Mouse (Mus musculus): ENCODE data around the gene Sik1. TPM values are rescaled to one million over a fixed set of nuclear protein-coding genes. Genes with fewer than 3 reads are reported as not detected.
A peak's percentile ranks its signal among the peaks of the same experiment; 100 is the strongest.

The Sik1 gene
- total and polyA plus RNA-seq, 2 experiments from 2014 or later, result 10.9 to 31.9 TPM

GRCm38 (mm10) chr17:31879406-31879805 lies 23.8 kb upstream of the Sik1 start:
- Histone ChIP-seq H3K4me1 (ENCODE audit: control insufficient read depth, insufficient read depth) (peaks cover 14% of the 10 kb centered on the region; the same call in 1 of the 2 replicates), H3K4me3 (ENCODE audit: low read depth, low read length) (no peak overlapping the region), H3K27me3 (ENCODE audit: control insufficient read depth, insufficient read depth, low read length) (no peaks in the 10 kb centered on the region), H3K27ac (ENCODE audit: low read depth) (no peak overlapping the region), H3K4me2 (ENCODE audit: low read depth, low read length) (no peak overlapping the region), H3K9me3 (replicated peaks; ENCODE audit: control insufficient read depth, low read length) (no peaks in the 10 kb centered on the region), H3K9ac (replicated peaks; ENCODE audit: low read depth, low read length) (no peak overlapping the region), H3K36me3 (replicated peaks; ENCODE audit: control insufficient read depth, insufficient read depth, low read length) (no peaks in the 10 kb centered on the region)
- TF ChIP-seq CTCF (IDR thresholded peaks at IDR 0.05; ENCODE audit: low read depth) (no peak), EP300 (IDR thresholded peaks at IDR 0.05; ENCODE audit: low read depth) (no peak)
- DNase-seq (ENCODE audit: low spot score) (no peak), ATAC-seq (ENCODE audit: insufficient read depth, low read depth) (no peak)
- WGBS, result 59% methylated on average over 10 of the region's 10 CpGs

GRCm38 (mm10) chr17:31877650-31878141 lies 22.1 kb upstream of the Sik1 start:
- no peaks in the 10 kb centered on the region for H3K36me3 ChIP-seq (replicated peaks; ENCODE audit: control insufficient read depth, insufficient read depth, low read length)
- no peak overlapping the region for H3K9ac ChIP-seq (replicated peaks; ENCODE audit: low read depth, low read length)
- DNase-seq (ENCODE audit: low spot score) (no peak), ATAC-seq (ENCODE audit: insufficient read depth, low read depth) (0 out of 2 replicates have a peak, but pooled peaks have one; percentile 27)
- peaks cover 17% of the 10 kb centered on the region; the same call in 1 of the 2 replicates for H3K4me1 ChIP-seq (ENCODE audit: control insufficient read depth, insufficient read depth)
- no peak overlapping the region for H3K4me2 ChIP-seq (ENCODE audit: low read depth, low read length)
- peak overlapping the region; percentile 61 for H3K27ac ChIP-seq (ENCODE audit: low read depth)
- no peak overlapping the region for H3K4me3 ChIP-seq (ENCODE audit: low read depth, low read length)
- 57% methylated on average over 14 of the region's 14 CpGs for WGBS
- TF ChIP-seq CTCF (IDR thresholded peaks at IDR 0.05; ENCODE audit: low read depth) (no peak), EP300 (IDR thresholded peaks at IDR 0.05; ENCODE audit: low read depth) (no peak)
- H3K27me3 ChIP-seq (ENCODE audit: control insufficient read depth, insufficient read depth, low read length), result no peaks in the 10 kb centered on the region
- no peaks in the 10 kb centered on the region for H3K9me3 ChIP-seq (replicated peaks; ENCODE audit: control insufficient read depth, low read length)

- H3K9ac ChIP-seq (replicated peaks; ENCODE audit: low read depth, low read length), result no peak overlapping the region
- H3K9me3 ChIP-seq (replicated peaks; ENCODE audit: control insufficient read depth, low read length), result no peaks in the 10 kb centered on the region
- H3K4me2 ChIP-seq (ENCODE audit: low read depth, low read length), result no peak overlapping the region
- H3K27ac ChIP-seq (ENCODE audit: low read depth), result peak overlapping the region; percentile 61
- H3K27me3 ChIP-seq (ENCODE audit: control insufficient read depth, insufficient read depth, low read length), result no peaks in the 10 kb centered on the region
- no peak overlapping the region for H3K4me3 ChIP-seq (ENCODE audit: low read depth, low read length)
- H3K4me1 ChIP-seq (ENCODE audit: control insufficient read depth, insufficient read depth), result peaks cover 17% of the 10 kb centered on the region; the same call in 1 of the 2 replicates
- no peak for TF ChIP-seq EP300 (IDR thresholded peaks at IDR 0.05; ENCODE audit: low read depth)
- TF ChIP-seq CTCF (IDR thresholded peaks at IDR 0.05; ENCODE audit: low read depth), result no peak
- ATAC-seq (ENCODE audit: insufficient read depth, low read depth) (no peak), DNase-seq (ENCODE audit: low spot score) (no peak)
- WGBS, result 69% methylated on average over 4 of the region's 4 CpGs
- no peaks in the 10 kb centered on the region for H3K36me3 ChIP-seq (replicated peaks; ENCODE audit: control insufficient read depth, insufficient read depth, low read length)
Measured at GRCm38 (mm10) chr17:31877181-31877581, 21.6 kb upstream of the Sik1 start.

- ATAC-seq (ENCODE audit: insufficient read depth, low read depth) (no peak), DNase-seq (ENCODE audit: low spot score) (no peak)
- Histone ChIP-seq H3K4me1 (ENCODE audit: control insufficient read depth, insufficient read depth) (peaks cover 17% of the 10 kb centered on the region; the same call in 1 of the 2 replicates), H3K4me2 (ENCODE audit: low read depth, low read length) (no peak overlapping the region), H3K9me3 (replicated peaks; ENCODE audit: control insufficient read depth, low read length) (no peaks in the 10 kb centered on the region), H3K9ac (replicated peaks; ENCODE audit: low read depth, low read length) (no peak overlapping the region), H3K4me3 (ENCODE audit: low read depth, low read length) (no peak overlapping the region), H3K27me3 (ENCODE audit: control insufficient read depth, insufficient read depth, low read length) (no peaks in the 10 kb centered on the region), H3K27ac (ENCODE audit: low read depth) (0 out of 2 replicates have a peak overlapping the region, but pooled peaks have one; percentile 61), H3K36me3 (replicated peaks; ENCODE audit: control insufficient read depth, insufficient read depth, low read length) (no peaks in the 10 kb centered on the region)
- TF ChIP-seq EP300 (IDR thresholded peaks at IDR 0.05; ENCODE audit: low read depth) (no peak), CTCF (IDR thresholded peaks at IDR 0.05; ENCODE audit: low read depth) (no peak)
- 76% methylated on average over 3 of the region's 3 CpGs for WGBS
Measured at GRCm38 (mm10) chr17:31876775-31877174, 21.2 kb upstream of the Sik1 start.

- Histone ChIP-seq H3K27me3 (ENCODE audit: control insufficient read depth, insufficient read depth, low read length) (no peaks in the 10 kb centered on the region), H3K4me2 (ENCODE audit: low read depth, low read length) (no peak overlapping the region), H3K9me3 (replicated peaks; ENCODE audit: control insufficient read depth, low read length) (no peaks in the 10 kb centered on the region), H3K9ac (replicated peaks; ENCODE audit: low read depth, low read length) (no peak overlapping the region), H3K4me3 (ENCODE audit: low read depth, low read length) (no peak overlapping the region), H3K4me1 (ENCODE audit: control insufficient read depth, insufficient read depth) (peaks cover 17% of the 10 kb centered on the region; the same call in 1 of the 2 replicates), H3K27ac (ENCODE audit: low read depth) (no peak overlapping the region), H3K36me3 (replicated peaks; ENCODE audit: control insufficient read depth, insufficient read depth, low read length) (no peaks in the 10 kb centered on the region)
- DNase-seq (ENCODE audit: low spot score), result no peak
- 58% methylated on average over 10 of the region's 10 CpGs for WGBS
- no peak for TF ChIP-seq CTCF (IDR thresholded peaks at IDR 0.05; ENCODE audit: low read depth)
- TF ChIP-seq EP300 (IDR thresholded peaks at IDR 0.05; ENCODE audit: low read depth), result no peak
- no peak for ATAC-seq (ENCODE audit: insufficient read depth, low read depth)
Measured at GRCm38 (mm10) chr17:31875326-31875930, 19.8 kb upstream of the Sik1 start.
